Mouse (Mus musculus) neural tube, embryonic 12.5 days (tissue): ENCODE measurements at regions not wholly inside any gene's neighbourhood (a gene's known extent, or its start where the extent isn't known, plus 50 kb on each side); places are given as distances from the start of the nearest gene placed in this dataset.

Experiments
- ATAC-seq: fragments of 200-750 bp; cut with Nextera tagmentation; 2 replicates; pipeline ENCODE4 v1.8.0; 2017; ENCODE audit warnings: low read depth, mild to moderate bottlenecking, moderate TSS enrichment, moderate library complexity; ENCODE audit not compliant: low FRiP score
- H3K27ac ChIP-seq: fragments of 300-500 bp; sonication (generic); 2 replicates; pipeline ENCODE4 v1.5.1; 2016
- H3K27me3 ChIP-seq: fragments of 300-500 bp; sonication (generic); replicated peaks from 2 replicates; pipeline ENCODE4 v1.6.1; 2016; ENCODE audit warnings: mild to moderate bottlenecking
- H3K36me3 ChIP-seq: fragments of 300-500 bp; sonication (generic); 2 replicates; pipeline ENCODE4 v1.6.1; 2016; ENCODE audit warnings: mild to moderate bottlenecking
- H3K4me1 ChIP-seq: fragments of 300-500 bp; sonication (generic); 2 replicates; pipeline ENCODE4 v1.6.1; 2016
- H3K4me2 ChIP-seq: fragments of 300-500 bp; sonication (generic); replicated peaks from 2 replicates; pipeline ENCODE4 v1.6.1; 2016; ENCODE audit warnings: mild to moderate bottlenecking
- H3K4me3 ChIP-seq: fragments of 300-500 bp; sonication (generic); 2 replicates; pipeline ENCODE4 v1.5.1; 2016
- H3K9ac ChIP-seq: fragments of 300-500 bp; sonication (generic); 2 replicates; pipeline ENCODE4 v1.6.1; 2016; ENCODE audit warnings: mild to moderate bottlenecking
- H3K9me3 ChIP-seq: fragments of 300-500 bp; sonication (generic); 2 replicates; pipeline ENCODE4 v1.6.1; 2016; ENCODE audit warnings: mild to moderate bottlenecking
- WGBS: fragments of 180-500 bp; shearing (Covaris S2); methylation state at CpG from one replicate; pipeline ENCODE4 v1.1.7; 2016; 5-methylcytosine and 5-hydroxymethylcytosine counted together

GRCm38 (mm10) chr1:83870853-83871567 is 463.0 kb upstream of the Sphkap start:
- H3K27ac ChIP-seq, result peak overlapping the region; percentile 42; the same call in 1 of the 2 replicates
- no peak overlapping the region for H3K4me2 ChIP-seq
- peak; percentile 82 for ATAC-seq

GRCm38 (mm10) chr1:83869046-83869445 is 461.0 kb upstream of the Sphkap start:
- WGBS, result 93% methylated on average over 2 of the region's 2 CpGs
- ATAC-seq, result no peak
- H3K27me3 ChIP-seq, result no peaks in the 10 kb centered on the region

More at GRCm38 (mm10) chr1:83870853-83871567, 463.0 kb upstream of the Sphkap start:
- H3K4me1 ChIP-seq, result 0 out of 2 replicates have a peak, but pooled peaks cover 6% of the 10 kb centered on the region
- H3K9me3 ChIP-seq, result no peaks in the 10 kb centered on the region
- WGBS, result 41% methylated on average over 5 of the region's 5 CpGs
- no peak overlapping the region for H3K9ac ChIP-seq
- H3K27me3 ChIP-seq, result no peaks in the 10 kb centered on the region
- H3K4me3 ChIP-seq, result no peak overlapping the region
- no peaks in the 10 kb centered on the region for H3K36me3 ChIP-seq

DNA sequence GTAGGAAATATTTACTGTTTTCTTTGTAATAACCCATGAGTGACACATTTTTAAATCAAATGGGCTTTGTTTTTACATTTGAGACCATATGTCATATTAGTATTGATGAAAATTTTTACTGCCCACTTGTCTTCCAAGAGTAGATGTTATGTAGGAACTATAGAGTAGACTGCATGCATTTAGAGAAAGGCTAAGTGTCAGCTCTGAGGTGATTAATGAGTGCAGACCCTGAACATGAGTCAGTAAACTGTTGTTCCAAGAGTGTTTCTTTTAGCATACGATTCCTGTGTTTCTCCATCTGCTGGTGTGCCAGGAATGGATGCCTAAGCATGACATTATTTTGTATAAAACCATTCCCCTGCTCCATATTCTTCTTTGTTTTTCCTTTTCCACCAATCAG is 454.5 kb upstream of the Sphkap start:
- Histone ChIP-seq H3K4me3 (no peak overlapping the region), H3K27me3 (no peaks in the 10 kb centered on the region), H3K4me2 (no peak overlapping the region), H3K9ac (no peak overlapping the region), H3K36me3 (no peaks in the 10 kb centered on the region), H3K4me1 (0 out of 2 replicates have a peak, but pooled peaks cover 6% of the 10 kb centered on the region), H3K9me3 (no peaks in the 10 kb centered on the region), H3K27ac (no peak overlapping the region)
- ATAC-seq, result peak; percentile 63; the same call in 1 of the 2 replicates
- 49% methylated on average over 1 of the region's 1 CpGs for WGBS

More at GRCm38 (mm10) chr1:83869046-83869445, 461.0 kb upstream of the Sphkap start:
- H3K4me3 ChIP-seq, result no peak overlapping the region
- H3K4me2 ChIP-seq, result no peak overlapping the region
- no peak overlapping the region for H3K9ac ChIP-seq
- H3K27ac ChIP-seq, result no peak overlapping the region
- no peaks in the 10 kb centered on the region for H3K9me3 ChIP-seq
- H3K4me1 ChIP-seq, result 0 out of 2 replicates have a peak, but pooled peaks cover 6% of the 10 kb centered on the region
- H3K36me3 ChIP-seq, result no peaks in the 10 kb centered on the region

GRCm38 (mm10) chr1:83862128-83862527 is 454.1 kb upstream of the Sphkap start:
- H3K9ac ChIP-seq, result no peak overlapping the region
- H3K4me3 ChIP-seq, result no peak overlapping the region
- no peaks in the 10 kb centered on the region for H3K9me3 ChIP-seq
- no peaks in the 10 kb centered on the region for H3K36me3 ChIP-seq
- peak; percentile 73 for ATAC-seq
- H3K27me3 ChIP-seq, result no peaks in the 10 kb centered on the region
- H3K27ac ChIP-seq, result no peak overlapping the region
- 46% methylated on average over 3 of the region's 3 CpGs for WGBS
- no peak overlapping the region for H3K4me2 ChIP-seq
- H3K4me1 ChIP-seq, result 0 out of 2 replicates have a peak, but pooled peaks cover 6% of the 10 kb centered on the region

DNA sequence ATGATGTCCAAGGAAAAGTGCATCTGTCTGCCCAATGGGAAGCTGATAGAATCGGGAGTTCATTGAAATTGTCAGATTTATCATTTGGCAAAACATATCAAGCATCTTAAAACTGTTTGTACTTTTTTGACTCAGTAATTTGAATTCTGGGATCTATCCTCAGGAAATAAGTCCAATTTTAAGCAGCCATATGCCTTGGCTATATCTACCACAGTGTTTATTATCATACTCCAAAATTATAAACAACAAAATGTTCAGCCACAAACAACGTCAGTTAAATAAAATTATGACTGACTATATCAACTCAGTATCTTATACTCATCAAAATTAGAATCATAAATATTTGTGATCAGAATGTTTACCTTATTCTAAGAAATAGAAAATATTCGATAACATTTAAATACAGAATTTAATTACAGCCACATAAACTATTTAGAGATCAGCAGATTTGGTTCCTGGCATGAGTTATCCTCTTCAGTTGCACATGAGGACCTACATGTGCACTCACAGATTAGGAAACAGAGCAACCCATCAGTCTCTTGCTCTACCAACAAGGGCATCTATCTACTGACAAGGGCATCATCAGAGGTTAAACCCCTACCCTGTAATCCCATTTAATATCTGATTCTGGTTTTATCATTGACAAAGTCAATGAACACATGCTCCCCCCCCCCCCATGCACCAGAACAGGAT is 451.9 kb upstream of the Sphkap start:
- 91% methylated on average over 3 of the region's 3 CpGs for WGBS
- Histone ChIP-seq H3K9ac (no peak overlapping the region), H3K27ac (no peak overlapping the region), H3K4me2 (no peak overlapping the region), H3K27me3 (no peaks in the 10 kb centered on the region), H3K9me3 (no peaks in the 10 kb centered on the region), H3K4me1 (0 out of 2 replicates have a peak, but pooled peaks cover 6% of the 10 kb centered on the region), H3K4me3 (no peak overlapping the region), H3K36me3 (no peaks in the 10 kb centered on the region)
- ATAC-seq, result no peak

DNA sequence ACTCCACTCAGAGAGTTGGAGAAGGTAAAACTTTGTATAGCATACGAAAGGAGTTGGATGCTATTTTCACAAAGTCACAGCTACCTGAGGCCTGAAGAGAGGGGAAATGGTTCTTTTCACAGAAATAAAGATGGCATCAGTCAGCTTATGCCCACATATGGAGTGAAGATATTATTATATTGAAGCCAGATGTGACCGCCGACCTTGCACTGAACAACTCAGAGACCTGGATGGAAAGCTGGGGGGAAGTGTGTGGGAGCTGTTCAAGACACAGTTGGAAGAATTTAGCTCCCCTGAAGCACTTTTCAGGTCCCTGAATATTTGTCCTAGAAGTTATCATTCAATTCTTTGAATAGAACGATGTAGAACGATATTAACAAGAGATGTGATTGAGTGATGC is 446.0 kb upstream of the Sphkap start:
- Histone ChIP-seq H3K9me3 (no peaks in the 10 kb centered on the region), H3K27ac (no peak overlapping the region), H3K27me3 (no peaks in the 10 kb centered on the region), H3K4me3 (no peak overlapping the region), H3K4me1 (no peaks in the 10 kb centered on the region), H3K36me3 (no peaks in the 10 kb centered on the region), H3K4me2 (no peak overlapping the region), H3K9ac (no peak overlapping the region)
- 93% methylated on average over 5 of the region's 5 CpGs for WGBS
- no peak for ATAC-seq

GRCm38 (mm10) chr1:83851081-83851480 is 443.1 kb upstream of the Sphkap start:
- 77% methylated on average over 6 of the region's 6 CpGs for WGBS
- no peak for ATAC-seq
- Histone ChIP-seq H3K9ac (no peak overlapping the region), H3K4me1 (no peaks in the 10 kb centered on the region), H3K4me3 (no peak overlapping the region), H3K27ac (no peak overlapping the region), H3K9me3 (no peaks in the 10 kb centered on the region), H3K4me2 (no peak overlapping the region), H3K36me3 (no peaks in the 10 kb centered on the region), H3K27me3 (no peaks in the 10 kb centered on the region)

DNA sequence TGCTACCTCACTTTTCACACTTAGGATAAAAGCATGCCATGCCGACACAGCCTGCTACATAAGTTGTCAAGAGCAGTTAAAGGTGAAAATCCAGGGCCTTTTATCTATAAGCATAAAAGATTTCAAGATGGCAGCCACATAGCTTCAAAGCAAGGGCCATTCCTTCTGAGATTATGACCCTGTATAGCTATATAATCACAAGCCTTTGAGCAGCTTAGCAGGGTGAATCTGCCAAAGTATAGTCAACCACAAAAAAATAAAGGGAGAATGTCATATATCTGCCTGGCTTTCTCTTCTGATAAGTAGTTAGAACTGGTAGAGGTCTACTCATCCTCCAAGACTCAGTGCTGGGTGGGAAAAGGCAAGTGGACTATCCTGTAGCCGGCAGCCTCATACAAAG is 440.4 kb upstream of the Sphkap start:
- Histone ChIP-seq H3K9ac (no peak overlapping the region), H3K27ac (no peak overlapping the region), H3K4me3 (no peak overlapping the region), H3K27me3 (no peaks in the 10 kb centered on the region), H3K9me3 (no peaks in the 10 kb centered on the region), H3K4me2 (no peak overlapping the region), H3K36me3 (no peaks in the 10 kb centered on the region), H3K4me1 (no peaks in the 10 kb centered on the region)
- WGBS, result 95% methylated on average over 2 of the region's 2 CpGs
- ATAC-seq, result no peak

- H3K4me2 ChIP-seq, result no peak overlapping the region
- no peak overlapping the region for H3K4me3 ChIP-seq
- no peak overlapping the region for H3K9ac ChIP-seq
- no peaks in the 10 kb centered on the region for H3K36me3 ChIP-seq
- H3K4me1 ChIP-seq, result no peaks in the 10 kb centered on the region
- no peaks in the 10 kb centered on the region for H3K27me3 ChIP-seq
- WGBS, result 74% methylated on average over 5 of the region's 5 CpGs
- no peak overlapping the region for H3K27ac ChIP-seq
- H3K9me3 ChIP-seq, result no peaks in the 10 kb centered on the region
- no peak for ATAC-seq
These were observed 440.0 kb upstream of the Sphkap start for GRCm38 (mm10) chr1:83847992-83848391.

DNA sequence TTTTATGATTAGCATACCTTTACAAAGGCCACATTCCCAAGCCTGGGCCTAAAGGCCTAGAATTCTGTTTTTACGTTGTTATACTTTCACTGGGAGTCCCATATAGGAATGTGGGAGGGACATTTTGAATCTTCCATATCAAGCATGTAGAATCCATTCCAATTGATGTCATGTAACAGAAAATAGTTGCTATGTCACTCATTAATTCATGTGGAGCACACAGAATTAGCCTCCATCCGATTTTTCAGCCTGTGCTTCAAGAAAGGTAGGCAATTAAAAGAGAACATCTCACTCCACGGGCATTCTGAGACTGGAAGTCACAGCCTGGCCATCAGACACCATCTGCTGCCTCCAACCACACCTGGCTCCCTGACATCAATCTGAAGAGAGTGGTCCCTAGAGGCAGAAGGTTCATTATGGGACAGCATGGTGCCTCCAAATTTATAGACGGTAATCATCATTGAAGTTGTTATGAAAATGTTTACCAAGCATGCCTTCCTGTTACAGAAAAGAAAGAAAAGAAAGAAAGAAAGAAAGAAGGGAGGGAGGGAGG is 436.9 kb upstream of the Sphkap start:
- no peaks in the 10 kb centered on the region for H3K9me3 ChIP-seq
- H3K4me1 ChIP-seq, result no peaks in the 10 kb centered on the region
- no peaks in the 10 kb centered on the region for H3K27me3 ChIP-seq
- H3K4me2 ChIP-seq, result no peak overlapping the region
- H3K27ac ChIP-seq, result no peak overlapping the region
- 43% methylated on average over 4 of the region's 4 CpGs for WGBS
- ATAC-seq, result peak; percentile 74; the same call in 1 of the 2 replicates
- H3K36me3 ChIP-seq, result no peaks in the 10 kb centered on the region
- H3K4me3 ChIP-seq, result no peak overlapping the region
- H3K9ac ChIP-seq, result no peak overlapping the region

DNA sequence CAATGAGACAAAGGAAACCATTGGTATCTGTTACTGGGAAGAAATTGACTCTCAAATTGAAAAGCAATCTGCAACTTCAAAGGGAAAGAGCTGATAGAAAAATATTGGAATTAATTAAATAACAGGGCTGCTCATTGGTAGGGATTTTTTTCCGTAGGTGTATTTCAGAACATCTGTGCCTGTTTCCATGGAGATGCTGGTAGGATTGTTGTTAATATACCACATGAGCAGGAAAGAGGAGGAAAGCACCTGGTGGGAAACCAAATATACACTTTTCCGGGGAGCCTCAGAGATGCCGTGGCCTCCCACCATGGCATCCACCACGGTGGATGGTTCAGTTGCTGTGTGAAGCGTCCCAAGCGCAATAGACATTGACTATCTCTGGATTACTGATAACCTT is 428.0 kb upstream of the Sphkap start:
- Histone ChIP-seq H3K9ac (no peak overlapping the region), H3K4me3 (no peak overlapping the region), H3K4me2 (no peak overlapping the region), H3K27me3 (no peaks in the 10 kb centered on the region), H3K27ac (no peak overlapping the region), H3K9me3 (no peaks in the 10 kb centered on the region), H3K4me1 (no peaks in the 10 kb centered on the region), H3K36me3 (no peaks in the 10 kb centered on the region)
- 86% methylated on average over 6 of the region's 6 CpGs for WGBS
- ATAC-seq, result no peak

GRCm38 (mm10) chr1:83832946-83833345 is 424.9 kb upstream of the Sphkap start:
- H3K4me3 ChIP-seq, result no peak overlapping the region
- H3K4me2 ChIP-seq, result no peak overlapping the region
- H3K27ac ChIP-seq, result no peak overlapping the region
- H3K9ac ChIP-seq, result no peak overlapping the region
- no peaks in the 10 kb centered on the region for H3K36me3 ChIP-seq
- H3K4me1 ChIP-seq, result no peaks in the 10 kb centered on the region
- 89% methylated on average over 3 of the region's 3 CpGs for WGBS
- H3K27me3 ChIP-seq, result no peaks in the 10 kb centered on the region
- ATAC-seq, result no peak
- no peaks in the 10 kb centered on the region for H3K9me3 ChIP-seq
